Mouse (Mus musculus): ENCODE data around the gene Apobec4.

Gene Apobec4

GRCm38 (mm10) chr1:152750312-152750965 is at the start of gene Apobec4:
Apobec4 (plus strand) TSS chr1:152750551.
- in situ Hi-C loops (cut with MboI; ENCODE audit: low sequenced_read_pairs): no loop called here

GRCm38 (mm10) chr1:152701066-152701465 is 49.3 kb upstream of the Apobec4 start:
- in situ Hi-C loops (cut with MboI; ENCODE audit: low sequenced_read_pairs): no loop called here

- in situ Hi-C loops (cut with MboI; ENCODE audit: low sequenced_read_pairs): no loop called here
These were observed 47.4 kb upstream of the Apobec4 start for GRCm38 (mm10) chr1:152702920-152703319.

- in situ Hi-C loops (cut with MboI; ENCODE audit: low sequenced_read_pairs): no loop called here
These were observed 46.4 kb upstream of the Apobec4 start for GRCm38 (mm10) chr1:152703941-152704340.

GRCm38 (mm10) chr1:152707560-152707959 is 42.8 kb upstream of the Apobec4 start:
- in situ Hi-C loops (cut with MboI; ENCODE audit: low sequenced_read_pairs): no loop called here

GRCm38 (mm10) chr1:152711037-152711436 is 39.3 kb upstream of the Apobec4 start:
- in situ Hi-C loops (cut with MboI; ENCODE audit: low sequenced_read_pairs): no loop called here

- in situ Hi-C loops (cut with MboI; ENCODE audit: low sequenced_read_pairs): no loop called here
These were observed 36.4 kb upstream of the Apobec4 start for GRCm38 (mm10) chr1:152713924-152714323.

GRCm38 (mm10) chr1:152714405-152714804 is 35.9 kb upstream of the Apobec4 start:
- in situ Hi-C loops (cut with MboI; ENCODE audit: low sequenced_read_pairs): no loop called here

GRCm38 (mm10) chr1:152717329-152717728 is 33.0 kb upstream of the Apobec4 start:
- in situ Hi-C loops (cut with MboI; ENCODE audit: low sequenced_read_pairs): no loop called here

- in situ Hi-C loops (cut with MboI; ENCODE audit: low sequenced_read_pairs): no loop called here
These were observed 32.2 kb upstream of the Apobec4 start for GRCm38 (mm10) chr1:152718200-152718599.

GRCm38 (mm10) chr1:152720969-152721368 is 29.4 kb upstream of the Apobec4 start:
- in situ Hi-C loops (cut with MboI; ENCODE audit: low sequenced_read_pairs): no loop called here

GRCm38 (mm10) chr1:152721535-152722198 is 28.7 kb upstream of the Apobec4 start:
- in situ Hi-C loops (cut with MboI; ENCODE audit: low sequenced_read_pairs): no loop called here

GRCm38 (mm10) chr1:152724286-152724685 is 26.1 kb upstream of the Apobec4 start:
- in situ Hi-C loops (cut with MboI; ENCODE audit: low sequenced_read_pairs): no loop called here

GRCm38 (mm10) chr1:152726095-152726494 is 24.3 kb upstream of the Apobec4 start:
- in situ Hi-C loops (cut with MboI; ENCODE audit: low sequenced_read_pairs): no loop called here

- in situ Hi-C loops (cut with MboI; ENCODE audit: low sequenced_read_pairs): no loop called here
These were observed 22.6 kb upstream of the Apobec4 start for GRCm38 (mm10) chr1:152727604-152728236.

- in situ Hi-C loops (cut with MboI; ENCODE audit: low sequenced_read_pairs): no loop called here
These were observed 11.6 kb upstream of the Apobec4 start for GRCm38 (mm10) chr1:152738793-152739192.

GRCm38 (mm10) chr1:152739374-152739773 is 11.0 kb upstream of the Apobec4 start:
- in situ Hi-C loops (cut with MboI; ENCODE audit: low sequenced_read_pairs): no loop called here

GRCm38 (mm10) chr1:152743095-152743826 is 7.1 kb upstream of the Apobec4 start:
- in situ Hi-C loops (cut with MboI; ENCODE audit: low sequenced_read_pairs): no loop called here

- in situ Hi-C loops (cut with MboI; ENCODE audit: low sequenced_read_pairs): loop anchor here (5.0 kb wide), 1 partner anchor 224 kb away; no protein-coding TSS in a partner anchor
These were observed 3.9 kb upstream of the Apobec4 start for GRCm38 (mm10) chr1:152746426-152746825.

- in situ Hi-C loops (cut with MboI; ENCODE audit: low sequenced_read_pairs): loop anchor here (5.0 kb wide), 1 partner anchor 227 kb away; no protein-coding TSS in a partner anchor
These were observed 1.1 kb upstream of the Apobec4 start for GRCm38 (mm10) chr1:152749276-152749675.

- in situ Hi-C loops (cut with MboI; ENCODE audit: low sequenced_read_pairs): no loop called here
These were observed 11.4 kb downstream of the Apobec4 start for GRCm38 (mm10) chr1:152761791-152762190.
